Mouse (Mus musculus) bone marrow, adult 2 months (tissue): ENCODE results near the gene Daxx. TPM values are rescaled to one million over a fixed set of nuclear protein-coding genes. Genes with fewer than 3 reads are reported as not detected.

Experiments
- H3K27ac ChIP-seq: fragments of 200-500 bp; 2 replicates; pipeline ENCODE4 v1.5.1; 2012; ENCODE audit warnings: low read depth, mild to moderate bottlenecking, control low read depth, inconsistent platforms, low read length; ENCODE audit not compliant: control insufficient read depth, poor library complexity, insufficient read depth
- H3K4me1 ChIP-seq: fragments of 200-500 bp; 2 replicates; pipeline ENCODE4 v1.6.1; 2011; ENCODE audit warnings: low read length; ENCODE audit not compliant: control insufficient read depth, insufficient read depth
- H3K4me3 ChIP-seq: fragments of 200-500 bp; replicated peaks from 2 replicates; pipeline ENCODE3; 2011; ENCODE audit warnings: mild to moderate bottlenecking, low read depth, low read length, control low read depth; ENCODE audit not compliant: control insufficient read depth
- CTCF ChIP-seq: fragments of 200-500 bp; IDR thresholded peaks from 2 replicates; pipeline ENCODE4 v1.5.1; 2011; ENCODE audit warnings: low read length, control low read depth; ENCODE audit not compliant: control insufficient read depth, insufficient read depth
- POLR2A ChIP-seq: fragments of 200-500 bp; IDR thresholded peaks from 2 replicates; pipeline ENCODE4 v1.6.1; 2011; ENCODE audit warnings: low read depth, mild to moderate bottlenecking, control low read depth, low read length, borderline replicate concordance; ENCODE audit not compliant: control insufficient read depth
- WGBS: fragments of 180-500 bp; shearing (Covaris S2); methylation state at CpG from one replicate; pipeline ENCODE4 v1.1.7; 2018; 5-methylcytosine and 5-hydroxymethylcytosine counted together
- polyA plus RNA-seq: library from polyadenylated mRNA; stranded (reverse); fragments of >200 nt; gene quantifications from 2 replicates; pipeline ENCODE4 v1.2.4, GENCODE M21; 2011; ENCODE audit warnings: low replicate concordance; ENCODE audit not compliant: missing spikeins, insufficient read depth, insufficient read length

Daxx gene
- polyA plus RNA-seq, 1 experiment: 42.3 TPM

GRCm38 (mm10) chr17:33940981-33941380 is 31.8 kb downstream of the Daxx start:
- 1% methylated on average over 26 of the region's 26 CpGs for WGBS
- no peak overlapping the region; the same call in 1 of the 2 replicates for H3K27ac ChIP-seq
- TF ChIP-seq POLR2A (no peak), CTCF (no peak)

GRCm38 (mm10) chr17:33941381-33941780 is 32.2 kb downstream of the Daxx start:
- Histone ChIP-seq H3K27ac (no peak overlapping the region; the same call in 1 of the 2 replicates), H3K4me1 (no peaks in the 10 kb centered on the region; the same call in 1 of the 2 replicates), H3K4me3 (peak overlapping the region; percentile 97)
- TF ChIP-seq POLR2A (no peak), CTCF (no peak)
- 38% methylated on average over 19 of the region's 19 CpGs for WGBS

More at GRCm38 (mm10) chr17:33940981-33941380, 31.8 kb downstream of the Daxx start:
- H3K4me3 ChIP-seq: peak overlapping the region; percentile 97
- H3K4me1 ChIP-seq: no peaks in the 10 kb centered on the region; the same call in 1 of the 2 replicates

- Histone ChIP-seq H3K4me1 (peaks cover 5% of the 10 kb centered on the region; the same call in 1 of the 2 replicates), H3K27ac (no peak overlapping the region), H3K4me3 (no peak overlapping the region)
- 87% methylated on average over 15 of the region's 15 CpGs for WGBS
- TF ChIP-seq CTCF (no peak), POLR2A (no peak)
Measured at GRCm38 (mm10) chr17:33943454-33943853, 34.2 kb downstream of the Daxx start.

GRCm38 (mm10) chr17:33947430-33948089 is 38.3 kb downstream of the Daxx start:
- Histone ChIP-seq H3K4me3 (no peak overlapping the region), H3K4me1 (peaks cover 8% of the 10 kb centered on the region), H3K27ac (peak overlapping the region; percentile 42)
- TF ChIP-seq CTCF (no peak), POLR2A (no peak)
- WGBS: 23% methylated on average over 10 of the region's 10 CpGs

- peak overlapping the region; percentile 42; the same call in 1 of the 2 replicates for H3K27ac ChIP-seq
- no peak for TF ChIP-seq CTCF
- no peak for TF ChIP-seq POLR2A
- WGBS: 88% methylated on average over 22 of the region's 22 CpGs
- H3K4me1 ChIP-seq: peaks cover 8% of the 10 kb centered on the region
- H3K4me3 ChIP-seq: no peak overlapping the region
Measured at GRCm38 (mm10) chr17:33948090-33948904, 39.1 kb downstream of the Daxx start.

- 82% methylated on average over 19 of the region's 19 CpGs for WGBS
- no peak overlapping the region for H3K4me3 ChIP-seq
- TF ChIP-seq POLR2A (no peak), CTCF (no peak)
- H3K4me1 ChIP-seq: peaks cover 8% of the 10 kb centered on the region
- H3K27ac ChIP-seq: no peak overlapping the region
Measured at GRCm38 (mm10) chr17:33948905-33949537, 39.8 kb downstream of the Daxx start.

GRCm38 (mm10) chr17:33950131-33950625 is 41.0 kb downstream of the Daxx start:
- 76% methylated on average over 10 of the region's 10 CpGs for WGBS
- Histone ChIP-seq H3K4me3 (peak overlapping the region; percentile 82), H3K4me1 (peaks cover 9% of the 10 kb centered on the region), H3K27ac (no peak overlapping the region)
- no peak for TF ChIP-seq POLR2A
- TF ChIP-seq CTCF: no peak
